Mouse (Mus musculus): Measurements from ENCODE around the gene Ccn6. TPM values are rescaled to one million over a fixed set of nuclear protein-coding genes. Genes with fewer than 3 reads are reported as not detected.

Ccn6 gene
- polyA plus RNA-seq, 2 experiments, result 0.08 TPM; not detected in 1

DNA sequence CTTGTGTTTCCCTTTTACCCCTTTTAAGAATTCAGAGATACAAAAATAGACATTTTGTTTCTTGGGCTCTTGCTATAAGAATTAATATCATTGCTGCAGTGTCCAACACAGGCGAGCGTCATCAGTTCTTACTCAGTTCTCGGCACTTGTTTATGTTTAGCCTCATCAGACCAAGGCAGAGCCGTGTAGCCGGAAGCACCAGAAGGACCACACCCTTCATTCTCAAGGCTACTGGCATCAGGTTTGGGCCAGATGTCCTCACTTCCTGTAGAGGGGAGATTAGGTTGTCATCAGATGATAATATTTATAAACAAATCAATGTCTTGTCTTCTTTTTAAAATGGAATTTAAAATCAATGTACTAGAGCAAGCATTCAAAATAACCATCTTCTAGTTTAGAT, 13.4 kb upstream of the Ccn6 start:
- no peak overlapping the region for H3K27ac ChIP-seq
- ATAC-seq (ENCODE audit: insufficient read depth), result no peak
- TF ChIP-seq CTCF (IDR thresholded peaks at IDR 0.05; ENCODE audit: low read depth) (no peak), EP300 (IDR thresholded peaks at IDR 0.05; ENCODE audit: low read depth) (no peak)
- no peak for DNase-seq (ENCODE audit: low read depth in 3 of 3, low spot score in 3 of 3)
- H3K27me3 ChIP-seq (ENCODE audit: control insufficient read depth, insufficient read depth, low read length), result no peaks in the 10 kb centered on the region; the same call in 1 of the 2 replicates
- no peaks in the 10 kb centered on the region for H3K36me3 ChIP-seq (replicated peaks; ENCODE audit: control insufficient read depth, insufficient read depth, low read depth)
- no peaks in the 10 kb centered on the region for H3K9me3 ChIP-seq (ENCODE audit: control insufficient read depth, low read length)
- H3K4me2 ChIP-seq (ENCODE audit: low read depth), result no peak overlapping the region
- no peak overlapping the region for H3K9ac ChIP-seq (replicated peaks)
- H3K4me3 ChIP-seq (ENCODE audit: insufficient read depth in 1 of 2, low read depth in 2 of 2, low read length in 2 of 2), result no peak overlapping the region
- peaks cover 0 to 5% of the 10 kb centered on the region in 2 experiments; a peak in 2 of 4 replicates for H3K4me1 ChIP-seq (replicated peaks; ENCODE audit: control insufficient read depth in 2 of 2, insufficient read depth in 2 of 2, low read length in 1 of 2)
- WGBS (ENCODE audit: insufficient replicate concordance), result 48% methylated on average over 5 of the region's 5 CpGs

DNA sequence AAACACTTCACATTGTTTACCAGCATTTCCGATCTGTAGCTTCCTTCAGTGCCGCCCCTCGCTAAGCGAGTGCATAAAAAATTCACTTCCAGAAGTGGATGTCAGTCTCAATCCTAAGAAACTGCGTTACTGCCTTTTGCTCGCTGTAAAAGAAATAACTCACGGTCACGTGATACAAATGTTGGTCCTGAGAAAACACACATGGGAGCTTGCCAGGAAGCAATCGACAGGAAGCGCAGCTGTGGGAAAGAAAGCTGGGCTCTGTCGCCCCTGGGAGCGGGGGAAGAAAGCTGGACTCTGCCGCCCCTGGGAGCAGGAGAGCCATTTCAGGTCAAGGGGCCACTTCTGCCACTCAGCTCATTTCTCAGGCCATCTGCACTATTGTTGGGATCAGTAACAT, 9.5 kb upstream of the Ccn6 start:
- no peaks in the 10 kb centered on the region; the same call in 1 of the 2 replicates for H3K27me3 ChIP-seq (ENCODE audit: control insufficient read depth, insufficient read depth, low read length)
- no peak for TF ChIP-seq CTCF (IDR thresholded peaks at IDR 0.05; ENCODE audit: low read depth)
- no peak for TF ChIP-seq EP300 (IDR thresholded peaks at IDR 0.05; ENCODE audit: low read depth)
- no peak overlapping the region for H3K4me3 ChIP-seq (ENCODE audit: insufficient read depth in 1 of 2, low read depth in 2 of 2, low read length in 2 of 2)
- ATAC-seq (ENCODE audit: insufficient read depth) (no peak), DNase-seq (ENCODE audit: low read depth in 3 of 3, low spot score in 3 of 3) (no peak)
- peak overlapping the region; percentile 13; the same call in 1 of the 2 replicates for H3K4me2 ChIP-seq (ENCODE audit: low read depth)
- WGBS (ENCODE audit: insufficient replicate concordance), result 19% methylated on average over 13 of the region's 13 CpGs
- H3K9me3 ChIP-seq (ENCODE audit: control insufficient read depth, low read length), result no peaks in the 10 kb centered on the region
- no peaks in the 10 kb centered on the region for H3K36me3 ChIP-seq (replicated peaks; ENCODE audit: control insufficient read depth, insufficient read depth, low read depth)
- H3K4me1 ChIP-seq (replicated peaks; ENCODE audit: control insufficient read depth in 2 of 2, insufficient read depth in 2 of 2, low read length in 1 of 2), result peaks cover 4 to 5% of the 10 kb centered on the region in 2 experiments; a peak in 3 of 4 replicates
- no peak overlapping the region for H3K27ac ChIP-seq
- H3K9ac ChIP-seq (replicated peaks), result no peak overlapping the region

DNA sequence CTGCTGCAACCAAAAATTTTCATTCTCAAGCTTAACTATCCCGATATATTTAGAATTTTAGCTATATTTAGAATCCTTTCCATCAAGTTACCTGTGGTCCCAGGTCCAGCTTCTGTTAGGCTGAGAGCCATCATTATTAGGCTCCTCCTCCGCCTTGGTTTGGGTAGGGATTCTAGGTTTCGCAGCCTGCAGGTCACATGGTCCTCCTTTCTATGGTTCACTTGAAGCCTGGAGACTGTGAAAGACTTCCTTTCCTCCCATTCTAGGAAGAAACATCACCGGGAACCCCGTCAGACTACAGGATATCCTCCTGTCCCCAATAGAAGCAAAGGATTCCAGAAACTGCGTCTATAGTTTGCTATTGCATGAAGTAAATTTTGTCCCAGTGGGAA, 8.9 kb upstream of the Ccn6 start:
- Histone ChIP-seq H3K9me3 (ENCODE audit: control insufficient read depth, low read length) (no peaks in the 10 kb centered on the region), H3K4me2 (ENCODE audit: low read depth) (no peak overlapping the region; the same call in 1 of the 2 replicates), H3K27me3 (ENCODE audit: control insufficient read depth, insufficient read depth, low read length) (no peaks in the 10 kb centered on the region; the same call in 1 of the 2 replicates), H3K36me3 (replicated peaks; ENCODE audit: control insufficient read depth, insufficient read depth, low read depth) (no peaks in the 10 kb centered on the region), H3K9ac (replicated peaks) (no peak overlapping the region), H3K27ac (no peak overlapping the region), H3K4me3 (ENCODE audit: insufficient read depth in 1 of 2, low read depth in 2 of 2, low read length in 2 of 2) (no peak overlapping the region), H3K4me1 (replicated peaks; ENCODE audit: control insufficient read depth in 2 of 2, insufficient read depth in 2 of 2, low read length in 1 of 2) (peaks cover 4 to 5% of the 10 kb centered on the region in 2 experiments; a peak in 3 of 4 replicates)
- no peak for TF ChIP-seq EP300 (IDR thresholded peaks at IDR 0.05; ENCODE audit: low read depth)
- TF ChIP-seq CTCF (IDR thresholded peaks at IDR 0.05; ENCODE audit: low read depth), result no peak
- DNase-seq (ENCODE audit: low read depth in 3 of 3, low spot score in 3 of 3), result no peak
- ATAC-seq (ENCODE audit: insufficient read depth), result no peak
- WGBS (ENCODE audit: insufficient replicate concordance), result 37% methylated on average over 6 of the region's 6 CpGs

DNA sequence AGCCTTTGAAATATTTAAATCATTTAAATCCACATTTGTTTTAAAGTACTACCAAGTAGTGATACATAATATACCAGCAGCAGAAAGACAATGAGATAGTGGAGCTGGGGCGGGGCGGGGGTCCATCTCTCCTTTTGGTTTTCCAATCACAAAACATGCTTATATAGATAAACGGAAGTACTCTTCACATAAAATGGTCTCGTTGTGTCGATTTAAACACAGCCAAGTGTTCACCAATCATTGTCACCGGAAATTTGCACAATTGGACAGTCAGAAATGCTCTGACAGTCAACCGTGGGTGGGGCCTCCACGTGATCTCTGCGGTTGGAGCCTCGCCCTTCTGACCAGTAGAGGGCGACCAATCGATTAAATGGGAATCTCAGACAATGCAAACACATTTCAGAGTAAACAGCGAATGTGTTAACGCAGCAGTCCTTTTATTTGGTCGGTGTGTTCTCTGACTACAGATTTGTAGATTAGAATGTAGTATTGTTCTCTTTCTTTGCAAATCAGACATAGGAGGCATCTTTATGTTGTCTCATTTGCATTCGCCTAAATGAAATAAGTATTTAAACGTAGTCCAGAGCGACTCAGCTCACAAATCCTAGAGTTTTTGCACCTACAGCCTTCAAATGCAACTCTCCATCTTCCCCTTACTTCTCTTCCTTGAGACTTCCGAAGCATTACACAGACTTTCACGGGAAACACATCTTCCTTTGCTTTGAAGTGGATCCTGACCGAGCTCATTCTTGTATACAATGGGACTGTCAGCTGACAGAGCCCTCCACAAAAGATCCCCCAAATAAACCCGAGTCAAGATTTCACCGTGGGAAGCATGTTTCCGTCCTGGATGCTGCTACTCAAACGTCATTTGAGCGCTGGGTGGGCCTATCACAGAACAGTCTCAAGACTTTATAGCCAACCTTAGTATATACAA, 8.3 kb upstream of the Ccn6 start:
- H3K9ac ChIP-seq (replicated peaks), result no peak overlapping the region
- no peak overlapping the region for H3K27ac ChIP-seq
- TF ChIP-seq EP300 (IDR thresholded peaks at IDR 0.05; ENCODE audit: low read depth) (no peak), CTCF (IDR thresholded peaks at IDR 0.05; ENCODE audit: low read depth) (peak; percentile 81)
- no peaks in the 10 kb centered on the region for H3K36me3 ChIP-seq (replicated peaks; ENCODE audit: control insufficient read depth, insufficient read depth, low read depth)
- H3K4me3 ChIP-seq (ENCODE audit: insufficient read depth in 1 of 2, low read depth in 2 of 2, low read length in 2 of 2), result peak overlapping the region; percentile 40 to 47
- no peaks in the 10 kb centered on the region for H3K9me3 ChIP-seq (ENCODE audit: control insufficient read depth, low read length)
- H3K4me1 ChIP-seq (replicated peaks; ENCODE audit: control insufficient read depth in 2 of 2, insufficient read depth in 2 of 2, low read length in 1 of 2), result peaks cover 4 to 5% of the 10 kb centered on the region in 2 experiments; a peak in 3 of 4 replicates
- peak; percentile 75; the same call in 1 of the 2 replicates for ATAC-seq (ENCODE audit: insufficient read depth)
- WGBS (ENCODE audit: insufficient replicate concordance), result 11% methylated on average over 26 of the region's 26 CpGs
- peak overlapping the region; percentile 76 for H3K4me2 ChIP-seq (ENCODE audit: low read depth)
- no peaks in the 10 kb centered on the region; the same call in 1 of the 2 replicates for H3K27me3 ChIP-seq (ENCODE audit: control insufficient read depth, insufficient read depth, low read length)
- DNase-seq (ENCODE audit: low read depth in 3 of 3, low spot score in 3 of 3), result peak; percentile 66 to 71 (median 66)

DNA sequence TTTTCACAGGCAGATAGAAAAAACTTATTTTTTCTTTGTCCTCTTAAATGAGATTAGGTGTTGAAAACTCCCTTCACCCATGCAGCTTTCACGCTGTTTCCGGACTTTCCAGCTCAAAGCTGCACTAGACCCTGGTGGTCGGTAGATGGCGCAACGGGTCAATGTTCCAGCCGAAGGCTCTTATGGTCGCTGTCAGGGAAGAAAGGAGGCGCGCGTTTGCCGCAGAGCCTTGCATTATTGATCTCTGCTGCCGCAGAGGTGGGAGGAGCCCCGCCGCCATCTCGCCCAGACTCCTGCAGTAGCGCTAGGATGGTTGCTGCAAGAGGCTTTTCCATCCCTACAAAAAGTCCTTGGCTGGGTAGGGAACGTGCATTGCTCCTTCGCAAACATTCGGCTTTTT, 7.5 kb upstream of the Ccn6 start:
- H3K9ac ChIP-seq (replicated peaks), result no peak overlapping the region
- WGBS (ENCODE audit: insufficient replicate concordance), result under 1% methylated on average over 19 of the region's 19 CpGs
- no peaks in the 10 kb centered on the region; the same call in 1 of the 2 replicates for H3K27me3 ChIP-seq (ENCODE audit: control insufficient read depth, insufficient read depth, low read length)
- DNase-seq (ENCODE audit: low read depth in 3 of 3, low spot score in 3 of 3), result peak; percentile 63 to 77 (median 69)
- no peaks in the 10 kb centered on the region for H3K36me3 ChIP-seq (replicated peaks; ENCODE audit: control insufficient read depth, insufficient read depth, low read depth)
- H3K4me3 ChIP-seq (ENCODE audit: insufficient read depth in 1 of 2, low read depth in 2 of 2, low read length in 2 of 2), result peak overlapping the region; percentile 40 to 47
- no peak overlapping the region for H3K27ac ChIP-seq
- TF ChIP-seq CTCF (IDR thresholded peaks at IDR 0.05; ENCODE audit: low read depth), result peak; percentile 95
- no peak for TF ChIP-seq EP300 (IDR thresholded peaks at IDR 0.05; ENCODE audit: low read depth)
- H3K4me1 ChIP-seq (replicated peaks; ENCODE audit: control insufficient read depth in 2 of 2, insufficient read depth in 2 of 2, low read length in 1 of 2), result peaks cover 4 to 5% of the 10 kb centered on the region in 2 experiments; a peak in 3 of 4 replicates
- no peaks in the 10 kb centered on the region for H3K9me3 ChIP-seq (ENCODE audit: control insufficient read depth, low read length)
- peak; percentile 80 for ATAC-seq (ENCODE audit: insufficient read depth)
- H3K4me2 ChIP-seq (ENCODE audit: low read depth), result peak overlapping the region; percentile 76

All from liver, embryonic 14.5 days (tissue).